Mouse (Mus musculus) ovary, postnatal 10 days (tissue): ENCODE measurements around the gene Anxa6.

Experiments used
- DNase-seq: peaks from one replicate; pipeline ENCODE4 v3.0.0; 2022; ENCODE audit warnings: low spot score

The Anxa6 gene

GRCm38 (mm10) chr11:54998284-54998683 lies 35.0 kb downstream of the Anxa6 start:
- DNase-seq = no peak

- no peak for DNase-seq
These were observed 37.1 kb downstream of the Anxa6 start for GRCm38 (mm10) chr11:54996176-54996575.

GRCm38 (mm10) chr11:54989920-54990319 lies 43.3 kb downstream of the Anxa6 start:
- DNase-seq = no peak

- no peak for DNase-seq
These were observed 44.4 kb downstream of the Anxa6 start for GRCm38 (mm10) chr11:54988754-54989349.

- DNase-seq = no peak
These were observed 45.3 kb downstream of the Anxa6 start for GRCm38 (mm10) chr11:54987974-54988373.

GRCm38 (mm10) chr11:54985086-54985485 lies 48.2 kb downstream of the Anxa6 start:
- no peak for DNase-seq

- DNase-seq = no peak
These were observed 48.7 kb downstream of the Anxa6 start for GRCm38 (mm10) chr11:54984581-54984980.

GRCm38 (mm10) chr11:54984085-54984484 lies 49.2 kb downstream of the Anxa6 start:
- DNase-seq = peak; percentile 70

GRCm38 (mm10) chr11:54982520-54982919 lies 50.7 kb downstream of the Anxa6 start:
- no peak for DNase-seq

GRCm38 (mm10) chr11:54981630-54982029 lies 51.6 kb downstream of the Anxa6 start:
- DNase-seq = no peak

- DNase-seq = no peak
These were observed 55.8 kb downstream of the Anxa6 start for GRCm38 (mm10) chr11:54977385-54977937.

- DNase-seq = no peak
These were observed 56.9 kb downstream of the Anxa6 start for GRCm38 (mm10) chr11:54976351-54976750.

- DNase-seq = no peak
These were observed 57.5 kb downstream of the Anxa6 start for GRCm38 (mm10) chr11:54975756-54976155.

GRCm38 (mm10) chr11:54975340-54975739 lies 57.9 kb downstream of the Anxa6 start:
- no peak for DNase-seq

- DNase-seq = no peak
These were observed 58.6 kb downstream of the Anxa6 start for GRCm38 (mm10) chr11:54974639-54975038.

GRCm38 (mm10) chr11:54973481-54974212 lies 59.6 kb downstream of the Anxa6 start:
- no peak for DNase-seq

GRCm38 (mm10) chr11:54972789-54973188 lies 60.5 kb downstream of the Anxa6 start:
- DNase-seq = no peak

- DNase-seq = no peak
These were observed 61.1 kb downstream of the Anxa6 start for GRCm38 (mm10) chr11:54972049-54972723.

GRCm38 (mm10) chr11:54971365-54972048 lies 61.7 kb downstream of the Anxa6 start:
- DNase-seq = no peak

GRCm38 (mm10) chr11:54965234-54965633 lies 68.0 kb downstream of the Anxa6 start:
- no peak for DNase-seq

GRCm38 (mm10) chr11:54962810-54963209 lies 70.4 kb downstream of the Anxa6 start, which contains the start of gene Tnip1:
Gene Tnip1 (minus strand): TSS chr11:54962917.
- DNase-seq = no peak

GRCm38 (mm10) chr11:54961921-54962320 lies 71.3 kb downstream of the Anxa6 start:
- no peak for DNase-seq
